Mouse (Mus musculus) right cerebral cortex, postnatal 25 days (tissue): ENCODE data around the gene Grip1.
"Not testable (repeated sequence)": the region's sequence is repeated elsewhere in the genome, so short reads cannot be mapped to it uniquely, and the experiment has no call there.

Experiments used
- DNase-seq: peaks from one replicate; pipeline ENCODE4 v3.0.0; 2022

Grip1 gene

DNA sequence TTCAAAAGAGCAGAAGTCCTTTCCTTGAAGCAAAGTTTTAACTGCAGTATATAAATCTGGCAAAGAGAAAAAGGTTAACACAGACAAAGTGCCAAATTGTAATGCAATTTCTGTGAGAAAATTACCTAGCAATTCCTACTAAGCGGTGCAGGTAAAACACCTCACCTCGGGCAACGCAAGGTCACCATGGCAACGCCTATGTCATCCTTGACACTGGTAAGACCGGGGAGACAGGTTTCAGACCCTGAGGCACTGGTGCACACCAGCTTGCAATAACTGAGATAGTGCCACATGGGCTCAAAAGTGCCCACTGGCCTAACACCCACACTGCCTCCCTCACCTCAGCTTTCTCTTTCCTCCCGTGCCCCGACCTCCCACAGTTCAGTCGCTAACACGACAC is 641.5 kb downstream of the Grip1 start:
- DNase-seq: no peak

GRCm38 (mm10) chr10:120095716-120096115 is 642.1 kb downstream of the Grip1 start:
- DNase-seq: no peak

- DNase-seq: no peak
These were observed 643.9 kb downstream of the Grip1 start for GRCm38 (mm10) chr10:120097564-120097963.

GRCm38 (mm10) chr10:120100806-120101205 is 647.2 kb downstream of the Grip1 start:
- no peak for DNase-seq

GRCm38 (mm10) chr10:120111691-120112319 is 658.2 kb downstream of the Grip1 start:
- no peak for DNase-seq

DNA sequence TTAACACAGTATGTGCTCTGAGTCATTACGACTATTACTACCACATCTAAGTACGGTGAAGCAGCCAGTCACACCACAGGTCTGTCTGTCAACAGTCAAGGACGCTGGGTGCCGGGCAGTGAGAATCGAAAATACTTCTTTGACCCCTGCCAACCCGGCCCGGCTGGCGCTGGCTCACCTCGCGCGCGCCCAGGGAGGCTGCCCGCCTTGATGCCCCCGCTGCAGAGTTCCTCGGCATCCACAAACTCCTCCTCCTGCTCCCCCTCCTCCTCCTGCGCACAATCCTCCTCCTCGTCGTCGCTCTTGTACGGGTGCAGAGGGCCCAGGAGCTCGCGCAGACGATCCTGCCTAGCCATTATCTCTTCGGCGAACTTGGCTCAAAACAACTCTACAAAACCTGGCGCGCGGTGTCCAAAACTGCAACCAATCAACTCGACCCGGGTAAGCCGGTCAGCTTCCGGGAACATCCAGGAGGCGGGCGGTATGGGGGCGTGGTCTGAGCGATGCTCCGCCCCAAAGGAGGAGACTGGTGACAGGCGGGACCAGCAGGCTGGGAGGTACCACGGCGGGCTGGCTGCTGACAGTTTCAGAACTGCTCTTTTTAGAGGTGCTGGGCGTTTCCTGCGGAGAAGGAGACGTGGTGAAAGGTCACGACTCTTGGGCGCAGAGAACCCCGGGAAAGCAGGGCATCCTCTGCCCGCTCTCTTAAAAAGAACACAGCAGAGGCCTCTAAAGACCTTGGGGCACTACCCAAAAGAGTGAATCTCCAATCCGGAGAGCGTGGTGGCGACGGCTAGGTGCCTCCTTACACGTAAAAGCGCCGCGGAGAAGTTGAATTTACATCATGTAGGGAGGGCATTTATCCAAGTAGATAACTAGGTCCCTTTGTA is 659.1 kb downstream of the Grip1 start, which contains the start of gene Helb:
Gene Helb, minus strand, starts transcription at position 481 of the 890 bp plus-strand sequence.
- peak; percentile 93 for DNase-seq

DNA sequence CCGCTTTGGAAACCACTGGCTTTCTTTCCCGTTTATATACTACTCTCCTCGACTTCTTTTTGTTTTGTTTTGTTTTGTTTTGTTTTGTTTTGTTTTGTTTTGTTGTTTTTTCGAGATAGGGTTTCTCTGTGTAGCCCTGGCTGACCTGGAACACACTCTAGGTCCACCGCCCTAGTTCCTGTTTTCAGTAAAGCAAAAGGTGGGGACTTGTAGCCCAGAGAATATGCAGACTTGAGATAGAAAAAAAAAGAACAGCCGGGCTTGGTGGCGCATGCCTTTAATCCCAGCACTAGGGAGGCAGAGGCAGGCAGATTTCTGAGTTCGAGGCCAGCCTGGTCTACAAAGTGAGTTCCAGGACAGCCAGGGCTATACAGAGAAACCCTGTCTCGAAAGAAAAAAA is 659.9 kb downstream of the Grip1 start:
- not testable (repeated sequence) for DNase-seq

GRCm38 (mm10) chr10:120113980-120114379 is 660.4 kb downstream of the Grip1 start:
- no peak for DNase-seq

GRCm38 (mm10) chr10:120114493-120114892 is 660.9 kb downstream of the Grip1 start:
- DNase-seq: no peak

DNA sequence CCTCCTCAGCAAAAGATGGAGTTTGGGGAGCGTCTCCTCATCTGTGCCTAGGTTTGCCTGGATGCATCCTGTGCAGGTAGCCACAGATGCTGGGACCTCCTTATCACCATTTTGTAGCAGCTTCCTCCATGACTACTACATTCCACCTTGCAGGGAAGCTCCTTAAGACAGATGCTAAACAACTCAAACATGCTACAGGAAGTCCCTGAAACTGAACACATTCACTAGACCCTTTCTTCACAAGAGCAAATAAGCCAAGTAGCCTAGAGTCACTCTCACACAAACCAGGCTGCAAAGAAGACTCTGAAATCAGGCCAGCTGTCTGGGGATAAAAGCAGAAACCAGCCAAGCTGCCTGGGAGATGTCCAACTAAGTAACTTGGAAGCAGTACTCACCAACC is 661.6 kb downstream of the Grip1 start:
- DNase-seq: no peak

- DNase-seq: no peak
These were observed 670.1 kb downstream of the Grip1 start for GRCm38 (mm10) chr10:120123721-120124120.

GRCm38 (mm10) chr10:120124801-120125464 is 671.3 kb downstream of the Grip1 start:
- DNase-seq: peak; percentile 75

DNA sequence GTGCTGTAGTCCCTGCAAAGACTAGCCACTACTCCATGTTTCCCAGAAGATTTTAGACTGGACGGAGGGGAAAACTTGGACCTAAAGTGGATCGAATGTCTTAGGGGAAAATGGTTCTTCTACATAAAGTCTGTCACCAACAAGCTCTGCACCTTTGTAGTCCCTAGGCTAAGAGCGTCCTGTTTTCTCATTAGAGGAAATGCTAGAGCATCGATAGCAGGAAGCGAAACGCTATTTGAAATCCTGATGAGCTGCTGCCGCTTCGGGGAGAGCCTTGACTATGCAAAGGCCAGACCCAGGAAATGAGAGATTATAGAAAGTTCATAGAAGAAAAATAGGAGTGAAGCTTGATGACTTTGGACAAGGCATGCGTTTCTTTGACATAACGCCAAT is 671.8 kb downstream of the Grip1 start:
- no peak for DNase-seq

DNA sequence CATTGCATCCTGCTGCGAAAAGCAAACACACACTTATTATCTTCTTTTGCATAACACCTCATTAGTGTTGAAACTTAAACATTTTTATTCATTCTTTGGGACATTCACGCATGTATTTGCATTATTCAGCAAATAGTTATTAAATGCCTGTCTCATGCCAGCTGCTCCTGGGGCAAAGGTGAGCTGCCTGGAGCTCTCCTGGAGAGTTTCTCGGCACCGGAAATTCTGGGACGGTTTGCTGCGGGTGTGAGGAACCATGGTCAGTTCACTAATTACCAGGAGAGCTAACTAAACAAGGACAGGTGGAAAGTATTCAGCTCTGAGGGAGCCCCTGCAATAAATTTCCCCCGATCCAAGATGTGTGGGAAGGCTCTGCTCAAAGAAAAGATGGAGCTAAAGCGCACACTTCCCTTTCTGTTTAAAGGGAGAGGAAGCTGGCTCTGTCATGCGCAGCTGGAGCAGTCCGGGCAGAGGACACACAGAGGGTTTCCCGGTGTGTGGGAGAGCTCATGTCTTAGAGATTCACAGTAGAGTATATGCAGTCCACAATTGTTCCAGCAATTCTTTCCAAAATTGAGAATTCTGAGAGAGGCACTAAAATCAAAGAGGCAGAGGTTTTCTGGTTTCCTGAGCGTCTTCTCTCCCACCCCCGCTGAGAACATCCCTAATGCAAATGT is 675.1 kb downstream of the Grip1 start:
- no peak for DNase-seq

GRCm38 (mm10) chr10:120130621-120131020 is 677.0 kb downstream of the Grip1 start:
- DNase-seq: peak; percentile 30

DNA sequence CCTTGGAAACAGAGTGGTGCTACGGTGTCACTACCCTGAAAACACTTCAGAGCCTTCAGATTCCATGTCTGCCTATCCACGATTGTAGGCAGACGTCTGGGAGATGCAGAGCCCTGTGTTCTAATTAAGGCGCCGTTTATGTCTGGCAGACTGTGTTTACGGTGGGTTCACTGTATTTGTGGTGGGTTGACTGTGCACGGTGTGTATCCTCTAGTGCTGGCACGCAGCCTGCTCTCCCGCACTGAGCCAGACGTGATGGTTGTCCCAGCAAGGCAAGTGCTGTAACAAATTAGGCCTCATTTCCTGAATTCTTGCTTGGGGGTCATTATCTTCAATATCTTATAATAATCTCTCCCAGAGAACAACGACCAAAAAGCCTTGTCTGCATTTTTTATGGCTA is 680.1 kb downstream of the Grip1 start:
- DNase-seq: no peak

DNA sequence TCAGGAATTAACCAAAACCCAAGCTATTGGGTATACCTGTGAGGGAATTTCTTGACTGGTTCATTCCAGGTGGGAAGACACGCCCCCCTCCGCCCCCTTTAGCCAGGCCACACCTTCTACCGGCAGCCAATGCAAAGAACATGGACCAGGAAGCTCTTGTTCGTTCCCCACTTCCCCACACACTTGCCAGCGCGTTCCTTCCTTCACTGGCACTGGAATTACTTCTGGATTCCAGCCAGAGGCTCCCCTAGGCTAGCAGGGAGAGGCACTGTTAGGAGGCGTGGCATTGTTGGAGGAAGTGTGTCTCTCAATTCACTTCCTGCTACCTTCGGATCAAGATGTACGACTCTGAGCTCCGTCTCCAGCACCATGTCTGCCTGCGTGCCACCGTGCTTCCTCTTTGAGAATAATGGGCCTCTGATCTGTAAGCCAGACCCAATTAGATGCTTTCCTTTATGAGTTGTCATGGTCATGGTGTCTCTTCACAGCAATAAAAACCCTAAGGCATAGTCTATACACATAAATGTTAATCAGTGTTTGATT is 682.5 kb downstream of the Grip1 start:
- no peak for DNase-seq
